Mouse (Mus musculus) forebrain, embryonic 13.5 days (tissue): Measurements from ENCODE around the gene Svs3b. TPM values are rescaled to one million over a fixed set of nuclear protein-coding genes. Genes with fewer than 3 reads are reported as not detected.

Source experiments
- polyA plus RNA-seq: library from polyadenylated mRNA; unstranded; fragments of >200 nt; fragmentation: Nextera tagmentation; extraction: Ambion mirVana; gene quantifications from 2 replicates; pipeline ENCODE4 v1.2.1, GENCODE M21; 2015

Gene Svs3b
- polyA plus RNA-seq, 1 experiment from 2014 or later, result not detected

Other genes starting within 250 kb of the Svs3b start
- gene Pabpc1l, start 231.2 kb downstream of the Svs3b start, polyA plus RNA-seq, result 1.3 and 1.4 TPM in 2 replicates
- 25.6 and 30.8 TPM in 2 replicates for gene Stk4, start 186.3 kb downstream of the Svs3b start, polyA plus RNA-seq
- 47.8 and 54.1 TPM in 2 replicates for gene Tomm34, start 185.5 kb downstream of the Svs3b start, polyA plus RNA-seq
- 0.14 TPM in 1 of 2 replicates, not detected in the other for gene Kcns1, start 85.5 kb downstream of the Svs3b start, polyA plus RNA-seq
- gene Wfdc5, start 73.9 kb downstream of the Svs3b start, polyA plus RNA-seq, result not detected in 2 replicates
- gene Wfdc12, start 66.0 kb downstream of the Svs3b start, polyA plus RNA-seq, result not detected in 2 replicates
- gene Wfdc15a, start 56.5 kb downstream of the Svs3b start, polyA plus RNA-seq, result not detected in 2 replicates
- gene Wfdc15b, start 35.0 kb downstream of the Svs3b start, polyA plus RNA-seq, result not detected in 2 replicates
- not detected in 2 replicates for gene Svs2, start 18.2 kb downstream of the Svs3b start, polyA plus RNA-seq
- gene Svs4, start 21.8 kb upstream of the Svs3b start, polyA plus RNA-seq, result not detected in 2 replicates
- gene Svs3a, start 32.6 kb upstream of the Svs3b start, polyA plus RNA-seq, result not detected in 2 replicates
- not detected in 2 replicates for gene Svs6, start 60.1 kb upstream of the Svs3b start, polyA plus RNA-seq
- not detected in 2 replicates for gene Svs5, start 76.1 kb upstream of the Svs3b start, polyA plus RNA-seq
- gene Slpi, start 132.5 kb upstream of the Svs3b start, polyA plus RNA-seq, result not detected in 2 replicates
- not detected in 2 replicates for gene Rbpjl, start 146.5 kb upstream of the Svs3b start, polyA plus RNA-seq
- 0.15 and 0.45 TPM in 2 replicates for gene Matn4, start 148.5 kb upstream of the Svs3b start, polyA plus RNA-seq
- 7.9 and 8.6 TPM in 2 replicates for gene Sdc4, start 187.2 kb upstream of the Svs3b start, polyA plus RNA-seq
- 71.8 and 72.4 TPM in 2 replicates for gene Sys1, start 200.3 kb upstream of the Svs3b start, polyA plus RNA-seq
- gene Gm20458, start 204.3 kb upstream of the Svs3b start, polyA plus RNA-seq, result 3.6 and 3.7 TPM in 2 replicates
- gene Trp53tg5, start 217.1 kb upstream of the Svs3b start, polyA plus RNA-seq, result not detected in 2 replicates
- 6.3 and 7.3 TPM in 2 replicates for gene Dbndd2, start 229.5 kb upstream of the Svs3b start, polyA plus RNA-seq
- 47.2 and 52.2 TPM in 2 replicates for gene Pigt, start 240.9 kb upstream of the Svs3b start, polyA plus RNA-seq